Mouse (Mus musculus) stomach, embryonic 16.5 days (tissue): ENCODE data around the gene Dppa2. TPM values are rescaled to one million over a fixed set of nuclear protein-coding genes. Genes with fewer than 3 reads are reported as not detected.

Experiments
- ATAC-seq: fragments of 200-750 bp; cut with Nextera tagmentation; 2 replicates; pipeline ENCODE4 v1.8.0; 2017; ENCODE audit warnings: moderate number of reproducible peaks, moderate TSS enrichment; ENCODE audit not compliant: insufficient read depth, low FRiP score
- H3K27ac ChIP-seq: fragments of 300-500 bp; sonication (generic); 2 replicates; pipeline ENCODE4 v1.5.1; 2014; ENCODE audit warnings: low read length
- H3K27me3 ChIP-seq: fragments of 300-500 bp; sonication (generic); 2 replicates; pipeline ENCODE4 v1.6.1; 2014; ENCODE audit warnings: low read length, control low read depth, mixed read lengths; ENCODE audit not compliant: control insufficient read depth, insufficient read depth
- H3K36me3 ChIP-seq: fragments of 300-500 bp; sonication (generic); 2 replicates; pipeline ENCODE4 v1.6.1; 2014; ENCODE audit warnings: low read length; ENCODE audit not compliant: control insufficient read depth, insufficient read depth
- H3K4me1 ChIP-seq: fragments of 300-500 bp; sonication (generic); 2 replicates; pipeline ENCODE4 v1.6.1; 2014; ENCODE audit warnings: low read length, control low read depth, mixed read lengths; ENCODE audit not compliant: control insufficient read depth, insufficient read depth
- H3K4me2 ChIP-seq: fragments of 300-500 bp; sonication (generic); 2 replicates; pipeline ENCODE4 v1.6.1; 2014; ENCODE audit warnings: low read depth, low read length, mixed read lengths
- H3K4me3 ChIP-seq: fragments of 300-500 bp; sonication (generic); replicated peaks from 2 replicates; pipeline ENCODE4 v1.5.1; 2014; ENCODE audit warnings: mild to moderate bottlenecking, low read length
- H3K9ac ChIP-seq: fragments of 300-500 bp; sonication (generic); 2 replicates; pipeline ENCODE4 v1.6.1; 2014; ENCODE audit warnings: low read length
- H3K9me3 ChIP-seq: fragments of 300-500 bp; sonication (generic); replicated peaks from 2 replicates; pipeline ENCODE4 v1.6.1; 2016; ENCODE audit warnings: low read length, control low read depth; ENCODE audit not compliant: control insufficient read depth
- WGBS: fragments of 180-500 bp; shearing (Covaris S2); extraction: QIAGEN DNeasy Blood & Tissue Kit; methylation state at CpG from one replicate; pipeline ENCODE4 v1.1.7; 2014; 5-methylcytosine and 5-hydroxymethylcytosine counted together
- polyA plus RNA-seq: library from polyadenylated mRNA; unstranded; fragments of >200 nt; fragmentation: Nextera tagmentation; extraction: Ambion mirVana; gene quantifications from 2 replicates; pipeline ENCODE4 v1.2.1, GENCODE M21; 2015

Gene Dppa2
- polyA plus RNA-seq: not detected in 2 replicates

DNA sequence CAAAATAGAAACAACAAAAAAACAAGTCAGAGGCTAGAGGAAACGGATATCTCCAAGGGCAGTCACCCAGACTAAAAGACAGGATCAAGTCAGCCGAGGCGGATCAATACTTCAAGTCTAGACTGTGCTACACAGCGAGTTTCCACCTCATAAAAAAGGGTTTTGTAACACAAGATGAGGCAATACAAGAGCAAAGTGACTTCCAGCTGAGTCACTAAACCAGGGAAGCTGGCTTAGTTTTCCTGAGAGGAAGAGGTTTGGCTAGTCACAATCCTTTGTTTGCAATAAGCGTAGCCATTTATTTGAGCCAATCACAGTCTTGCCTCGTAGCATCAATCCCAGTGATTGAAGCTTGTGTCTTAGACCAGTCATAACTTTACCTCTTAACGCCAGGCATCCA is at the start of gene Dppa2:
Dppa2 (plus strand) TSS at position 400 of the 400 bp plus-strand sequence.
- H3K9me3 ChIP-seq: no peaks in the 10 kb centered on the region
- WGBS: 78% methylated on average over 7 of the region's 7 CpGs
- no peak within 1 kb of the TSS for H3K4me3 ChIP-seq
- no peaks in the 10 kb centered on the region for H3K27me3 ChIP-seq
- H3K27ac ChIP-seq: no peak within 1 kb of the TSS
- no peak within 1 kb of the TSS for H3K4me2 ChIP-seq
- no peaks in the 10 kb centered on the region for H3K4me1 ChIP-seq
- H3K9ac ChIP-seq: no peak within 1 kb of the TSS
- no peak for ATAC-seq
- H3K36me3 ChIP-seq: no peaks in the 10 kb centered on the region

DNA sequence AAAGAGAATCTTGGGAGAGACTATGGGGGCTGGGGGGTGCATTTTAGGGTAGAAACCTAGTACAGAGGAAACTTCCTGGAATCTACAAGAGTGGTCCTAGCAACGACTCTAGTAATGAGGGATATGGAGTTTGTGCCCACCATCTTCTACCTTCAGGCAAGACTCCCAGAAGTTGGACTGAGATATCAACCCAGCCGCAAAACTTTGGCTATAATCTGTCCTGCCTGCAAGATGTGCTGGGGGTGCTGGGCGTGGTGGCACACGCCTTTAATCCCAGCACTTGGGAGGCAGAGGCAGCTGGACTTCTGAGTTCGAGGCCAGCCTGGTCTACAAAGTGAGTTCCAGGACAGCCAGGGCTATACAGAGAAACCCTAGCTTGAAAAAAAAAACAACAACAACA is 49.1 kb upstream of the Dppa2 start:
- no peak overlapping the region for H3K27ac ChIP-seq
- no peaks in the 10 kb centered on the region for H3K4me1 ChIP-seq
- H3K36me3 ChIP-seq: no peaks in the 10 kb centered on the region
- no peak overlapping the region for H3K4me2 ChIP-seq
- no peak for ATAC-seq
- no peak overlapping the region for H3K4me3 ChIP-seq
- no peak overlapping the region for H3K9ac ChIP-seq
- 87% methylated on average over 5 of the region's 5 CpGs for WGBS
- no peaks in the 10 kb centered on the region for H3K9me3 ChIP-seq
- H3K27me3 ChIP-seq: no peaks in the 10 kb centered on the region

DNA sequence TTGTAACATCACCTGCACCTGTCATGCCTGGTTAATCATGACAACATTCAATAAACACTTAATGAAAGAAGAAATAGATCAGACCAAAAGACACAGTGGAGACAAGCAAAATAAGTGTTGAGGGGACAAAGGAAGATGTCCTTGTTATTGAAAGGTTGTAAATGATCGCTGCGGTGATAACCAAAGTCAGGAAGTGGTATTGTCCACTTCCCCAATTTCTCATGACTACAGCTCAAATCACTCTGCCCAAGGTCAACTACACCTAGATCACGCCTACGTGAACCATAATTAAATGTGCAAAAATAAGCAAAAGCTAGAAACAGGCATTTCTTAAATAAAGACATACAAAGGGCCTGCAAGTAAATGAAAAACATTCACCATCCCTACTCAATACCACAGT is 44.2 kb upstream of the Dppa2 start:
- H3K4me3 ChIP-seq: no peak overlapping the region
- H3K9me3 ChIP-seq: no peaks in the 10 kb centered on the region
- H3K36me3 ChIP-seq: no peaks in the 10 kb centered on the region
- no peak overlapping the region for H3K9ac ChIP-seq
- no peak overlapping the region for H3K27ac ChIP-seq
- 94% methylated on average over 4 of the region's 4 CpGs for WGBS
- H3K4me1 ChIP-seq: no peaks in the 10 kb centered on the region
- H3K27me3 ChIP-seq: no peaks in the 10 kb centered on the region
- H3K4me2 ChIP-seq: no peak overlapping the region
- no peak for ATAC-seq

DNA sequence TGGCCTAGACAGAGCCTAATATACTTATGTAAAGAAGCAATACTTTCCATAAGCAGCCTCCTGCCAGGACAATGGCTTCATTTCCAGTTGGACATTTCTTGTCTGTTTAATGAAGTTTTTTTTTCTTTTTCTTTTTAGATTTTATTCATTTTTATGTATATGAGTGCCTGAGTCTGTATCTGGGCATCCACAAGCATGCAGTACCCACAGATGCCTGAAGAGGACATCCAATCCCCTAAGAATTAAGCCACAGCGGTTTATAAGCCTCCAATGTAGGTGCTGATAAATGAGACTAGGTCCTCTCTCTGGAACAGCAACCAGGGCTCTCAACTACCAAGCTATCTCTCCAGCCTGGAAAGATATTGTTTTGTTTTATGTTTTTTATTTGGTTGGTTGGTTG is 40.8 kb upstream of the Dppa2 start:
- ATAC-seq: no peak
- H3K9ac ChIP-seq: no peak overlapping the region
- H3K27me3 ChIP-seq: no peaks in the 10 kb centered on the region
- 88% methylated on average over 1 of the region's 1 CpGs for WGBS
- H3K4me3 ChIP-seq: no peak overlapping the region
- no peak overlapping the region for H3K4me2 ChIP-seq
- no peak overlapping the region for H3K27ac ChIP-seq
- H3K36me3 ChIP-seq: no peaks in the 10 kb centered on the region
- H3K4me1 ChIP-seq: no peaks in the 10 kb centered on the region
- no peaks in the 10 kb centered on the region for H3K9me3 ChIP-seq

DNA sequence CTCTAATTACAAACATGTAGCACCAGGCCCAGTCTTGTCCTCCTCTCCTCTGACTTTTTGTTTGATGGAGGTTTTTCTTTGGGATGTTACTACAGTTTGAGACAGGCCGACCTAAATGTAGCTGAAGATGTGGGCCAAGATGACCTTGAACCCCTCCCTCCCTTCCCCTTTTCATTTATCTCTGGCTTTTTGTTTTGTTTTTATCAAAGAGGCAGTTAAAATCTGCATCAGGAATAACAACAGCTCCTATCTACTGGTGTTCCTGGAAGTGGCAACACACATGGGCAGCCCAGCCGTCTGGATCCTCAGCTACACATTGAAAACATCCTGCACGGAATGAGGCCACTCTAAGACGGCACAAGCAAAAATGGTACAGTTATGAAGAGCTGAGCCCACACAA is 37.9 kb upstream of the Dppa2 start:
- Histone ChIP-seq H3K36me3 (no peaks in the 10 kb centered on the region), H3K27me3 (no peaks in the 10 kb centered on the region), H3K4me2 (no peak overlapping the region), H3K9me3 (no peaks in the 10 kb centered on the region), H3K27ac (no peak overlapping the region), H3K9ac (no peak overlapping the region), H3K4me1 (no peaks in the 10 kb centered on the region), H3K4me3 (no peak overlapping the region)
- WGBS: 91% methylated on average over 4 of the region's 4 CpGs
- ATAC-seq: no peak

DNA sequence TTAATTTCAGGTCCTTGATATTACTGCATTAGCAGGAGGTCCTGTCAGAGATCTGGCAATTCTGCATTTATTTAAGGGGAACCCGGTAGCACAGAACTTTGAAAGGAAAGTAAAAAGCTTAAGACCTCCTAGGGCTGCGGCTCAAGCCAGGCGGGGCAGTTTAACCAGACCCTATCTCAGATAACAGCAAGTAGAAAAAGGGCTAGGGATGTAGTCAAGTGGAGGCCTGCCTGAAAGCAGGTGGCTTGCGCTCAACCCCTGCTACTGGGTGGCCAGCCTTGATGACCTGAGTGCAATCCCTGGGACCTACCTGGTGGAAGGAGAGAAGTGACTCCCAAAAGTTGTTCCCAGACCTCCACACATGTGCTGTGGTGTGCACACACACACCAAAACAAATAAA is 26.8 kb upstream of the Dppa2 start:
- WGBS: 65% methylated on average over 4 of the region's 4 CpGs
- no peak for ATAC-seq
- H3K4me2 ChIP-seq: no peak overlapping the region
- H3K4me3 ChIP-seq: no peak overlapping the region
- H3K27ac ChIP-seq: no peak overlapping the region
- H3K9me3 ChIP-seq: no peaks in the 10 kb centered on the region
- no peak overlapping the region for H3K9ac ChIP-seq
- no peaks in the 10 kb centered on the region for H3K36me3 ChIP-seq
- no peaks in the 10 kb centered on the region for H3K27me3 ChIP-seq
- H3K4me1 ChIP-seq: no peaks in the 10 kb centered on the region

DNA sequence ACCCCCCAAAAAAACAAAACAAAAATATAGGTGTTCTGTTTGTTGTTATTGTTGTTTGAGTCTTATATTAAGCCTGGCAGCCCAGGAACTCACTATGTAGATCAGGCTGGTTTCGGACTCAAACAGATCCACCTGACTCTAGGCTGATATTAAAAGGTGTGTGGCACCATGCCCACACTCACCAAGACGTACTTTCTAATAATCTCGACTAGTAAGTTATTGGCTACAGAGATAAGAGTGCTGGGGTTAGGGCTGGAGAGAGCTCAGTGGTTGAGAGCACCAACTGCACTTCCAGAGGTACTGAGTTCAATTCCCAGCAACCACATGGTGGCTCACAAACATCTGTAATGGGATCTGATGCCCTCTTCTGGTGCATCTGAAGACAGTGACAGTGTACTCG is 22.8 kb upstream of the Dppa2 start:
- ATAC-seq: no peak
- Histone ChIP-seq H3K9me3 (no peaks in the 10 kb centered on the region), H3K27me3 (no peaks in the 10 kb centered on the region), H3K4me3 (no peak overlapping the region), H3K36me3 (no peaks in the 10 kb centered on the region), H3K9ac (no peak overlapping the region), H3K27ac (no peak overlapping the region), H3K4me1 (no peaks in the 10 kb centered on the region), H3K4me2 (no peak overlapping the region)
- WGBS: 89% methylated on average over 4 of the region's 4 CpGs

DNA sequence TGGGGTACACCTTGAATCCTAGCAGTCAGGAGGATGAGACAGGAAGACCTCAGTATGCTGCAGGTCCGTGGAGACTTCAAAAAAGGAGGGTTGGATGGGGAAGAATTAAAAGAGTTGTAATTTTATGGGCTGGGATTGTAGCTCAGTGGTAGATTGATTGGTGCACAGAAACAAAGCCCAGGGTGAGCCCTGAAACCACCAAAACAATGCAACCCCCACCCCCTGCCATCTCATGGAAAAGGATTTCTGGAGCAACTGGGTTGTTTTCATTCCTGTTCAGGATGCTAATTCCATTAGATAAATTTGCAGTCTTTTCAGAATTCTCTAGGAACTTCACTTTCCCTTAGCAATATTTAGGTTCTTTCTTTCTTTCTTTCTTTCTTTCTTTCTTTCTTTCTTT is 20.9 kb upstream of the Dppa2 start:
- H3K4me1 ChIP-seq: no peaks in the 10 kb centered on the region
- no peak overlapping the region for H3K4me3 ChIP-seq
- no peak overlapping the region for H3K27ac ChIP-seq
- H3K9me3 ChIP-seq: no peaks in the 10 kb centered on the region
- no peak overlapping the region for H3K9ac ChIP-seq
- H3K36me3 ChIP-seq: no peaks in the 10 kb centered on the region
- H3K4me2 ChIP-seq: no peak overlapping the region
- no peak for ATAC-seq
- H3K27me3 ChIP-seq: no peaks in the 10 kb centered on the region
- WGBS: 74% methylated on average over 1 of the region's 1 CpGs

DNA sequence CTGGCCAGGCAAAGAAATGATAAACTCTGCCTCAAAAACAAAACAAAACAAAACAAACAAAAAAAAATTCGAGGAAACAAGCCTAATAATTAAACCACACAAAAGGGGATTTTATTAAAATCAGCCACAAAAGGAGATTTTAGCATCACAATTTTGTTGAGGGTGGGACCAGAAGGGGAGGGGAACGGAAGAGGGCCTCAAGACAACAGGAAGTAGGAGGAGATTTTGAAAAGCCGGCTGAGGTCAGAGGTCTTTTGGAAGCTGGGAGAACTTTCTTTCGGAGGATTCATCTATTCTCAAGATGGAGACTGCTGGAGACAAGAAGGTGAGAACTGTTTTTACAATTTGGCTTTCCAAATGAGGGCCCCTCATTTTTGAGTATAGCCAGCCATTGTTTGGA is 20.2 kb upstream of the Dppa2 start, which contains the start of gene Dppa4:
Dppa4 (plus strand) TSS at position 217 of the 400 bp plus-strand sequence.
- Histone ChIP-seq H3K4me3 (no peak within 1 kb of the TSS), H3K4me2 (no peak within 1 kb of the TSS), H3K9ac (no peak within 1 kb of the TSS), H3K36me3 (no peaks in the 10 kb centered on the region), H3K9me3 (no peaks in the 10 kb centered on the region), H3K27ac (no peak within 1 kb of the TSS), H3K4me1 (no peaks in the 10 kb centered on the region), H3K27me3 (no peaks in the 10 kb centered on the region)
- WGBS: 78% methylated on average over 4 of the region's 4 CpGs
- no peak for ATAC-seq

DNA sequence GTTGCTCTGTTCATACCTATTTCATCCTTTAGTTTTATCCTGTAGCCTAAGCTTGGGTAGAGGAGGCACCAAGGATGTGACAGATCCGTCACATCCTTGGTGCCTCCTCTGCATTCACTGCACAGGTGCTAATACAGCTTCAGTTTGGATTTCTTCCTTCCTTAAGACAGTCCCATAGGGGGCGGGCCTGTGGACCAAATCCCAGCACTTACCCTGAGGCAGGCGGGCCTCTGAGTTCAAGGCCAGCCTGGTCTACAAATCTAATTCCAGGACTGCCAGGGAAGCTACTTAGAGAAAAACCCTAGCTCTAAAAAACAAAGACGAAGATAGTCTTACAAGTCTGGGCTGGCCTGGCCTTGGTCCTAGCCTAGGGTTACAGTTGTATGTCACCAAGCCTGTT is 18.2 kb upstream of the Dppa2 start:
- H3K27me3 ChIP-seq: no peaks in the 10 kb centered on the region
- H3K4me1 ChIP-seq: no peaks in the 10 kb centered on the region
- 91% methylated on average over 4 of the region's 4 CpGs for WGBS
- no peaks in the 10 kb centered on the region for H3K36me3 ChIP-seq
- H3K27ac ChIP-seq: no peak overlapping the region
- no peak overlapping the region for H3K4me3 ChIP-seq
- H3K4me2 ChIP-seq: no peak overlapping the region
- ATAC-seq: no peak
- H3K9ac ChIP-seq: no peak overlapping the region
- no peaks in the 10 kb centered on the region for H3K9me3 ChIP-seq
